Mouse (Mus musculus) midbrain, postnatal 0 days (tissue): ENCODE results near the gene Snrpa. TPM values are rescaled to one million over a fixed set of nuclear protein-coding genes. Genes with fewer than 3 reads are reported as not detected.

Experiments
- ATAC-seq: fragments of 200-750 bp; cut with Nextera tagmentation; 2 replicates; pipeline ENCODE4 v1.8.0; 2017; ENCODE audit warnings: moderate number of reproducible peaks, mild to moderate bottlenecking, moderate TSS enrichment, moderate library complexity; ENCODE audit not compliant: low FRiP score
- DNase-seq: peaks from one replicate; pipeline ENCODE4 v3.0.0-alpha.2; 2015; ENCODE audit warnings: low spot score
- H3K27ac ChIP-seq: fragments of 300-500 bp; sonication (generic); 2 replicates; pipeline ENCODE4 v1.5.1; 2014; ENCODE audit warnings: low read depth, mild to moderate bottlenecking, low read length, mixed read lengths
- H3K27me3 ChIP-seq: fragments of 300-500 bp; sonication (generic); 2 replicates; pipeline ENCODE4 v1.6.1; 2014; ENCODE audit warnings: low read length, control low read depth, mixed read lengths; ENCODE audit not compliant: insufficient read depth
- H3K36me3 ChIP-seq: fragments of 300-500 bp; sonication (generic); 2 replicates; pipeline ENCODE4 v1.6.1; 2014; ENCODE audit warnings: low read length, control low read depth, mixed read lengths; ENCODE audit not compliant: insufficient read depth
- H3K4me1 ChIP-seq: fragments of 300-500 bp; sonication (generic); 2 replicates; pipeline ENCODE4 v1.6.1; 2014; ENCODE audit warnings: mild to moderate bottlenecking, control low read depth, antibody characterized with exemption, low read length, mixed read lengths; ENCODE audit not compliant: insufficient read depth
- H3K4me2 ChIP-seq: fragments of 300-500 bp; sonication (generic); 2 replicates; pipeline ENCODE4 v1.6.1; 2014; ENCODE audit warnings: low read depth, mild to moderate bottlenecking, low read length, mixed read lengths; ENCODE audit not compliant: poor library complexity, severe bottlenecking
- H3K4me3 ChIP-seq: fragments of 300-500 bp; sonication (generic); 2 replicates; pipeline ENCODE4 v1.5.1; 2014; ENCODE audit warnings: low read depth, mild to moderate bottlenecking, low read length, moderate library complexity
- H3K9ac ChIP-seq: fragments of 300-500 bp; sonication (generic); replicated peaks from 2 replicates; pipeline ENCODE4 v1.6.1; 2014; ENCODE audit warnings: mild to moderate bottlenecking, low read length, moderate library complexity, mixed read lengths; ENCODE audit not compliant: poor library complexity, severe bottlenecking
- H3K9me3 ChIP-seq: fragments of 300-500 bp; sonication (generic); 2 replicates; pipeline ENCODE4 v1.6.1; 2016; ENCODE audit warnings: low read length, control low read depth
- CTCF ChIP-seq: IDR thresholded peaks from 2 replicates; pipeline ENCODE4 v1.5.1; 2016; ENCODE audit warnings: antibody characterized with exemption, mild to moderate bottlenecking
- WGBS: fragments of 180-500 bp; shearing (Covaris S2); extraction: QIAGEN DNeasy Blood & Tissue Kit; methylation state at CpG from one replicate; pipeline ENCODE4 v1.1.7; 2014; 5-methylcytosine and 5-hydroxymethylcytosine counted together
- polyA plus RNA-seq: library from polyadenylated mRNA; unstranded; fragments of >200 nt; fragmentation: Nextera tagmentation; extraction: Ambion mirVana; gene quantifications from 2 replicates; pipeline ENCODE4 v1.2.1, GENCODE M21; 2015
- total RNA-seq: library from RNA; depleted of rRNA; stranded (reverse); fragments of >200 nt; gene quantifications from 2 replicates; pipeline ENCODE4 v1.2.3, GENCODE M21; 2014

Snrpa gene
- total and polyA plus RNA-seq, 2 experiments from 2014 or later: 142 to 147 TPM

- no peak for TF ChIP-seq CTCF
- no peak overlapping the region for H3K9ac ChIP-seq
- no peak overlapping the region for H3K27ac ChIP-seq
- DNase-seq (no peak), ATAC-seq (no peak)
- 80% methylated on average over 1 of the region's 1 CpGs for WGBS
- no peak overlapping the region for H3K4me3 ChIP-seq
- H3K4me2 ChIP-seq: no peak overlapping the region
- H3K4me1 ChIP-seq: no peaks in the 10 kb centered on the region
- H3K9me3 ChIP-seq: no peaks in the 10 kb centered on the region
- H3K36me3 ChIP-seq: peaks cover 21% of the 10 kb centered on the region
- H3K27me3 ChIP-seq: no peaks in the 10 kb centered on the region
Observed at GRCm38 (mm10) chr7:27182498-27182897, 13.6 kb downstream of the Snrpa start.

GRCm38 (mm10) chr7:27180837-27181695 lies 15.0 kb downstream of the Snrpa start, which contains the start of the genes Gm21983 and Mia:
TSS of gene Gm21983 (minus strand) at chr7:27181086.
TSS of gene Mia (minus strand) at chr7:27181157.
- TF ChIP-seq CTCF: no peak
- DNase-seq (peak; percentile 28), ATAC-seq (no peak)
- Histone ChIP-seq H3K27me3 (no peaks in the 10 kb centered on the region), H3K4me2 (no peak within 1 kb of the TSS), H3K9me3 (no peaks in the 10 kb centered on the region), H3K9ac (0 out of 2 replicates have a peak within 1 kb of the TSS, but pooled peaks have one; percentile 8), H3K4me3 (no peak within 1 kb of the TSS), H3K4me1 (no peaks in the 10 kb centered on the region), H3K36me3 (peaks cover 12% of the 10 kb centered on the region), H3K27ac (no peak within 1 kb of the TSS)
- WGBS: 71% methylated on average over 14 of the region's 14 CpGs

- Histone ChIP-seq H3K36me3 (peaks cover 13% of the 10 kb centered on the region), H3K27ac (no peak overlapping the region), H3K4me1 (no peaks in the 10 kb centered on the region), H3K27me3 (no peaks in the 10 kb centered on the region), H3K9ac (no peak overlapping the region), H3K9me3 (no peaks in the 10 kb centered on the region), H3K4me3 (no peak overlapping the region), H3K4me2 (no peak overlapping the region)
- 38% methylated on average over 5 of the region's 5 CpGs for WGBS
- DNase-seq (peak; percentile 64), ATAC-seq (no peak)
- TF ChIP-seq CTCF: no peak
Observed at GRCm38 (mm10) chr7:27180036-27180435, 16.0 kb downstream of the Snrpa start.

- 47% methylated on average over 16 of the region's 16 CpGs for WGBS
- no peaks in the 10 kb centered on the region for H3K27me3 ChIP-seq
- no peak for TF ChIP-seq CTCF
Observed at GRCm38 (mm10) chr7:27179217-27179918, 16.7 kb downstream of the Snrpa start.

GRCm38 (mm10) chr7:27178324-27179216 lies 17.5 kb downstream of the Snrpa start, which contains the start of gene Rab4b:
TSS of gene Rab4b (minus strand) at chr7:27178896.
- Histone ChIP-seq H3K9me3 (no peaks in the 10 kb centered on the region), H3K9ac (peak within 1 kb of the TSS; percentile 72), H3K4me2 (peak within 1 kb of the TSS; percentile 58), H3K4me1 (no peaks in the 10 kb centered on the region), H3K4me3 (peak within 1 kb of the TSS; percentile 62), H3K27ac (peak within 1 kb of the TSS; percentile 92), H3K36me3 (peaks cover 20% of the 10 kb centered on the region), H3K27me3 (no peaks in the 10 kb centered on the region)
- DNase-seq (peak; percentile 99), ATAC-seq (peak; percentile 98)
- TF ChIP-seq CTCF: peak; percentile 82
- under 1% methylated on average over 52 of the region's 53 CpGs for WGBS

More at GRCm38 (mm10) chr7:27179217-27179918, 16.7 kb downstream of the Snrpa start:
- H3K9ac ChIP-seq: peak overlapping the region; percentile 39; the same call in 1 of the 2 replicates
- DNase-seq: no peak
- no peaks in the 10 kb centered on the region for H3K4me1 ChIP-seq
- ATAC-seq: no peak
- H3K9me3 ChIP-seq: no peaks in the 10 kb centered on the region
- H3K4me2 ChIP-seq: peak overlapping the region; percentile 46
- H3K4me3 ChIP-seq: peak overlapping the region; percentile 32; the same call in 1 of the 2 replicates
- peak overlapping the region; percentile 80 for H3K27ac ChIP-seq
- peaks cover 14% of the 10 kb centered on the region for H3K36me3 ChIP-seq
